Mouse (Mus musculus): Measurements from ENCODE around the gene Mki67.

GRCm38 (mm10) chr7:135745091-135745490, 28.9 kb upstream of the Mki67 start:
- TF ChIP-seq POLR2A (IDR thresholded peaks at IDR 0.05; ENCODE audit: control insufficient read depth, extremely low read depth, insufficient read depth, low read length, poor library complexity) (no peak), CTCF (IDR thresholded peaks at IDR 0.05; ENCODE audit: borderline replicate concordance, control insufficient read depth, extremely low read depth, insufficient read depth, low read length, poor library complexity) (no peak)
